Mouse (Mus musculus) frontal cortex, adult 2 months (tissue): ENCODE measurements around the gene Vsig10l. TPM values are rescaled to one million over a fixed set of nuclear protein-coding genes. Genes with fewer than 3 reads are reported as not detected.

Experiments
- DNase-seq, 2 experiments: peaks; one replicate each; pipeline ENCODE4 v3.0.0; 2022; ENCODE audit warnings: low spot score in 1 of 2; ENCODE audit errors: extremely low spot score in 1 of 2
- polyA plus RNA-seq: library from polyadenylated mRNA; depleted of rRNA; stranded (reverse); fragments of >200 nt; gene quantifications from 2 replicates; pipeline ENCODE4 v1.2.3, GENCODE M21; 2012; rRNA removed

Vsig10l gene
- polyA plus RNA-seq = 5.2 TPM in 2 replicates

- DNase-seq = no peak
Measured at GRCm38 (mm10) chr7:43462851-43463250, at the start of gene Vsig10l. TSS of gene Vsig10l (plus strand) at chr7:43463151.

GRCm38 (mm10) chr7:43417298-43417697, 45.7 kb upstream of the Vsig10l start:
- no peak for DNase-seq

DNA sequence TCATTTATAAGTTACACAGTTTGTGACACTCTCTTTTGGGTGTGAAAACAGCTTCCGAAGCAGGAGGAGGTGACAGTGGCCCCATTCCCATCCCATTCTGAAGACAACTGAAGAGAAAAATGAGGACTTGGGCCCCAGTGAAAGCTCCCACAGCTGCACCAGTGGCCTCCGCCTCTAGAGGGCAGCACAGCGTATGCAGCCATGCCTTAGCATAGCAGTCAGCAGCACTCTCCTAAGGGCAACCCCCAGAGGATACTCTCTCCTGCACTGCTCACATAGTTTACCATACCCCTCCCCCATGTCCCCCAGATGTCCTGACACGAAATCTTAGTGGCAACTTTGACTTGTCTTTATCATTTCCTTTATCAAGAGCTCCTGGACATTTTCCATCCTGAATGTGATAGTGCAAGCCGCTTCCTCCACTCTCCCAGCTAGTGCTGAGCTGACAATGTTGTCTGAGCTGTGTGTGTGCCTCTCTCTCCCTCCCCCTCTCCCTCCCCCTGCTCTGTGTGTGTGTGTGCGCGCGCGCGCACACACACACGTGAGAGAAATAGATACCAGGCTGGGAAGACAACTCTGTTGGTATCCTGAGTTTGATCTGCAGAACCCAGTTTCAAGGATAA, 39.8 kb upstream of the Vsig10l start:
- peak; percentile 35 to 91 for DNase-seq

GRCm38 (mm10) chr7:43423991-43424625, 38.8 kb upstream of the Vsig10l start:
- DNase-seq = no peak

GRCm38 (mm10) chr7:43427406-43427805, 35.5 kb upstream of the Vsig10l start, which contains the start of gene Lim2:
TSS of gene Lim2 (plus strand) at chr7:43427670.
- DNase-seq = no peak

DNA sequence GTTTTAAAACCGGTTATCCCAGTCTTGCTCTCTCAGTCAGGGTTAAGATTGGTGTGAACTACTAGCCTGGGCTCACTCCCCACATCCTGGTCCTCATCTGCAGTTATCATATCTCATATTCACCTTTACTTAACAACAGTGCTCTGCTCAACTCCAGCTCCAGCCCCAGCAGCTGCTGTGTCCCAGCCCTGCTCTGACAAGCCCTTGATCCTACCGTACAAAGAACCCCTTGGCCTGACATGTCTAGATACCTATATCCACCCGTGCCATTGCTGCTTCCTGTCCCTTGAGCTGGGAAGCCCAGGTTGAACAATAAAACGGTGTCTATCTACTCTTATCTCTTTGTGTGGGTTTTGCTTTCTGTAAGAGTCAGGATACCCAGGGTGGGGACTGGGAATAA, 33.5 kb upstream of the Vsig10l start:
- DNase-seq = no peak

GRCm38 (mm10) chr7:43432891-43433290, 30.1 kb upstream of the Vsig10l start:
- DNase-seq = no peak

GRCm38 (mm10) chr7:43434676-43435075, 28.3 kb upstream of the Vsig10l start:
- DNase-seq = no peak

- DNase-seq = no peak
Measured at GRCm38 (mm10) chr7:43436341-43437255, 26.4 kb upstream of the Vsig10l start, which contains the start of gene Nkg7. TSS of gene Nkg7 (plus strand) at chr7:43437073.

GRCm38 (mm10) chr7:43438611-43439010, 24.3 kb upstream of the Vsig10l start:
- no peak for DNase-seq

- no peak for DNase-seq
Measured at GRCm38 (mm10) chr7:43440482-43440881, 22.5 kb upstream of the Vsig10l start, which contains the start of gene Cldnd2. TSS of gene Cldnd2 (plus strand) at chr7:43440782.

DNA sequence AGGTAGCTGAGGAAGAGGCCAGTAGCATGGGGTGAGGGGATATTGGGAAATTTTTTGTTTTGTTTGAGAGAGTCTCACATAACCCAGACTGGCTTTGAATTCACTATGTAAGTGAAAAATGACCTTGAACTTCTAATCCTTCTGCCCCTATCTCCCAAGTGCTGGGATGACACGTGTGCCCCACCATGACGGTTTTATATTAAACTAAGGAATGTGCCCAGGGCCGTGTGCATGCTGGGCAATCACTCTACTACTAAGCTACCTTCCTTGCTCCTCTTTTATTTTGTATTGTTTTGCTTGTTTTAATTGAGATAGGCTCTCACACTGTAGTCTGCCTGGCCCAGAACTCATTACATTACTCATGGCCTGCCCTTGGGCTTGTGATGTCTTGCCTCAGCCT, 21.9 kb upstream of the Vsig10l start:
- no peak for DNase-seq

GRCm38 (mm10) chr7:43442684-43443083, 20.3 kb upstream of the Vsig10l start:
- DNase-seq = no peak

GRCm38 (mm10) chr7:43443126-43443916, 19.6 kb upstream of the Vsig10l start:
- DNase-seq = peak; percentile 55 to 75

DNA sequence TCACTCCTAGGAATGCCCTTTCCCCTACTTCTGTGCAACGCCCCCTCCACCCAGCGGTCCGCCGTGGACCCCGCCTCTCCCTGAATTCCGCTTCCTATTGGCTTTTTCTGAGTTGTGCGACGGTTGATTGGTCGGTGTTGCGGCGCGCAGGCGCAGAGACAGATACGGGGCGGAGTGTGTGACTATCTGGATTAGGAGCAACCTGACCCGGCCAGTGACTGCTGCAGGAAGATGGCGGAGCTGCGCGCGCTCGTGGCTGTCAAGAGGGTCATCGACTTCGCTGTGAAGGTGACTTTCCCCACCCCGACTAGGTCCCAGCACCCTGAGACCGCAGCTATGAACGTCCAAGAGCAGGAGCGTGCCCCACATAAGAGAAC, 19.0 kb upstream of the Vsig10l start, which contains the start of the genes Etfb and Gm45233:
TSS of gene Etfb (plus strand) at position 167 of the 377 bp plus-strand sequence.
TSS of gene Gm45233 (plus strand) at position 212 of the 377 bp plus-strand sequence.
- DNase-seq = peak; percentile 92 to 96

- no peak for DNase-seq
Measured at GRCm38 (mm10) chr7:43447801-43448200, 15.2 kb upstream of the Vsig10l start.

DNA sequence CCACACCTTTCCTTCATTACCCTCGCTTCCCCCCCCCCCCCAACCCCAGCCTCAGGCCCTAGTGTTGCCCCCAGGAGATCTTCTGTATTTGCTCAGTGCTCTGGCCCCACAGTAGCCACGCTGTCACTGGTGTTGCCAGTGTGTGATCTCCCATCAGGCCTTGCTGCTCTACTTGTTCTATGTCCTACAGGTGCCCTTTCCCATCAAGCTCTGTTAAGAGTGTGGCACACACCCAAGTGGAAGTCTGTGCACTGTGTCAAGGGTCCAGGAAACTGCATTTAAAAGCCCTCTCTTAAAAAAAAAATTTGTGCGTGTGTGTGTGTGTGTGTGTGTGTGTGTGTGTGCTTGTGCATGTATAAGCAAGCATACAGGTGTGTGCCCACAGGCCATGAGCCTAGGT, 14.7 kb upstream of the Vsig10l start:
- no peak for DNase-seq

GRCm38 (mm10) chr7:43449811-43450210, 13.1 kb upstream of the Vsig10l start:
- DNase-seq = no peak

- DNase-seq = no peak
Measured at GRCm38 (mm10) chr7:43451726-43452125, 11.2 kb upstream of the Vsig10l start.

- no peak for DNase-seq
Measured at GRCm38 (mm10) chr7:43452609-43453008, 10.3 kb upstream of the Vsig10l start.
